Mouse (Mus musculus) megakaryocyte, adult 5-6 weeks (primary cell): Measurements from ENCODE around the gene Zfp330. TPM values are rescaled to one million over a fixed set of nuclear protein-coding genes. Genes with fewer than 3 reads are reported as not detected.

Source experiments
- ATAC-seq: 2 replicates; pipeline ENCODE4 v1.8.0; 2016; ENCODE audit warnings: mild to moderate bottlenecking, inconsistent platforms; ENCODE audit not compliant: poor library complexity, severe bottlenecking
- total RNA-seq, 2 experiments: library from RNA; stranded (forward) in 1 of 2; stranded (reverse) in 1 of 2; fragments of 153-499, 151-499 nt in 1 of 2; fragments of 221-1000, 200-1000 nt in 1 of 2; gene quantifications; 2 replicates each; pipeline versions ENCODE4 v1.2.3 to v1.2.4; 2015 to 2017

Gene Zfp330
- 41.3 and 49.9 TPM in 2 replicates for total RNA-seq (2015)
- total RNA-seq (2017), result 67.9 and 73.4 TPM in 2 replicates

GRCm38 (mm10) chr8:82774093-82774422, at the start of gene Zfp330:
Gene Zfp330, minus strand, starts transcription at chr8:82774160.
- peak; percentile 97 for ATAC-seq

DNA sequence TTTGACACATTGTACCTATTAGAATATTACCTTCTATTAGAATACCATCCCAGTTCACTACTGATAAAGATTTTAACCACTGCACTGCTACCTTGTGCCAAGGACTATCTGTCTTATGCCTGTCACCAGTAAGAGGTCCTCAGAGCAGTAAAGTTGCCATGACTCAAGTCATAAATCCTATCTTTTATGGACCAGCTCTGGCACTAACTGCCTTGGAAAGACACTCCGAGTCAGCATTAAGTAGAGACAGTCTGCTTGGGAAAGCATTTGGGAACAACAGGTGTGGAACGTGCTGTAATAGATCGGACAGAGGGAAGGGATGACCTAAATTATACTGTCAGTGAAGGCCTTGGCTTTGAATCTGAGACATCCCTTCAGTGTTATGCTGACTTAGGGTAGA, 4.0 kb upstream of the Zfp330 start:
- no peak for ATAC-seq

DNA sequence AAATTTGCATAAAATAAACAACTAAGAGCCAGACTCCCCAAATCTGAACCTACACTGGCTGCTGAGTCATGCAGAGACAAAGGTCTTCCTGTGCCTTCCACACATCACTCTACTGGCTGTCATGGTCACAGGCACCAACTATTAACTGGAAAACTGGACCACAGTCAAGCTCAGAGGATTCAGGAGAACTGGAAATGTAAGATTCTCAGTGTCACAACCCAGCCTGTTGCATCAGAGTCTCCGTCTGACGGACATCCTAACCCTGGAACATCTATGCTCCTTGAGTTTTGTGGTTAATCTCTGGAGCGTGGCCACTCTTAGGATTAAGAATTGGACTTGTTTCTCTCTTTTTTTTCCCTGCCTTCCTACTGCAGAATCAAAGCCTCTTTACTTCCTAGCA, 3.4 kb upstream of the Zfp330 start:
- no peak for ATAC-seq

- 0 out of 2 replicates have a peak, but pooled peaks have one; percentile 1 for ATAC-seq
These were observed 522 bp upstream of the Zfp330 start for GRCm38 (mm10) chr8:82774482-82774881.

DNA sequence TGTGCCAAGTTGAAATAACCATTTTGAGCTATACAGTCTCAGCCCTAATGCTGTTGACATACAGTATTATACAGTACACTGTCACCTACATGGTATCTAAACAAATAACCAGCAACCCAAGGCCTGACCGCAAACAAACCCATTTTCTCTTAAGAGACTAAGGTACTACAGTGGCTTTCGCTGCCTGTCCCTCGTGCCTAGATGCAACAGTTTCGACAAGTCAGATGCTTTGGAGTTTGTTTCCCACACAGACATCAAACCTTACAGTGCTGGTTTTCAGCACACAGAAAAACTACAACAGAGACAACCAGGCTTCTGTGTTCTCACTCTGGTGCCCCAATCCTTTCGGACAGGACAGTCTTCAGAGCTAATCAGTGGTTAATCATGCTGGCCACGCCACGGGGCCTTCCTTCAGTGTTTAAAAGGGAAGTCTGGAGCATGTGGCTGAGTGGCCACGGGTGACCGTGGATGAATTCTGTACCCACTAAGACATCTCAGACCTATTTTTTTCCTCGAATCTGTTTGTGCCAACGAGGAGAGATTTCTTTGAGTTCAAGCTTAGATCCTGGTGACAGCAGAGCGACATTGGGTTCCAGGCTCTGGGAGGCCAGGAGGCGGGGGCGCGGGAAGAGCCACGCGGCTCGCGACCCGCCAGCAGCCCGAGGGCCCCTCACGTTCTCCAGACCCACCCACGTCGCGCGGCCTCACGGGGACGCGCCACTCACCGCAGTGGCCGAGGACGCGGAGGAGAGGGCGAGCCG, 448 bp downstream of the Zfp330 start:
- ATAC-seq, result peak; percentile 57

DNA sequence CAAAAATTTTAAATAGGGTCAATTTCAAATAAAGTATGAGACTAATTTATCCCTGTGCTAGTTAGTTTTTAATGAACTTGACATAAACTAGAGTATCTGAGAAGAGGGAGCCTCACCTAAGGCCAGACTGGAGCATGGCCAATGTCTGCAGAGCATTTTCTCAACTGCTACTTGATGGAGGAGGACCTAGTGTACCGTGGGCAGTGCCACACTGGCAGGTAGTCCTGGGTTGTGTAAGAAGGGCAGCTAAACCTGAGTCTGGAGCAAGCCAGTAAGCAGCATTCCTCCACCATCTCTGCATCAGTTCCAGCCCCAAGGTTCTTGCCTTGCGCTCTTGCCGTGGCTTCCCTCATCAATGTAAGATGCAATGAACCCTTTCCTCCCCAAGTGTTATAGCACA, 3.1 kb downstream of the Zfp330 start:
- ATAC-seq, result no peak

GRCm38 (mm10) chr8:82759071-82759470, 14.9 kb downstream of the Zfp330 start:
- ATAC-seq, result no peak

- ATAC-seq, result no peak
These were observed 19.0 kb downstream of the Zfp330 start for GRCm38 (mm10) chr8:82754946-82755345.

DNA sequence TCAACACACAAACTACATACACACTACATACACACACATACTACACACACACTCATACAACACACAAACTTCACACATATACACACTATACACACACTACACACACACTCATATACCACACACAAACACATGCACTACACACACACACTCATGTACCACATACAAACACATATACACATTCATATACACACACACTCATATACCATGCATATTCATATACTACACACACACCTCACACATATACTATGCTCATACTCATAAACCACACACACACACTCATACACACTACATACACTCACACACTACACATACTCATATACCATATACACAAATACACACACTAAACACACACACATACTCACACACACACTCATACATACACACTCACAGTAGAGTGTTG, 27.3 kb downstream of the Zfp330 start:
- ATAC-seq, result no peak

DNA sequence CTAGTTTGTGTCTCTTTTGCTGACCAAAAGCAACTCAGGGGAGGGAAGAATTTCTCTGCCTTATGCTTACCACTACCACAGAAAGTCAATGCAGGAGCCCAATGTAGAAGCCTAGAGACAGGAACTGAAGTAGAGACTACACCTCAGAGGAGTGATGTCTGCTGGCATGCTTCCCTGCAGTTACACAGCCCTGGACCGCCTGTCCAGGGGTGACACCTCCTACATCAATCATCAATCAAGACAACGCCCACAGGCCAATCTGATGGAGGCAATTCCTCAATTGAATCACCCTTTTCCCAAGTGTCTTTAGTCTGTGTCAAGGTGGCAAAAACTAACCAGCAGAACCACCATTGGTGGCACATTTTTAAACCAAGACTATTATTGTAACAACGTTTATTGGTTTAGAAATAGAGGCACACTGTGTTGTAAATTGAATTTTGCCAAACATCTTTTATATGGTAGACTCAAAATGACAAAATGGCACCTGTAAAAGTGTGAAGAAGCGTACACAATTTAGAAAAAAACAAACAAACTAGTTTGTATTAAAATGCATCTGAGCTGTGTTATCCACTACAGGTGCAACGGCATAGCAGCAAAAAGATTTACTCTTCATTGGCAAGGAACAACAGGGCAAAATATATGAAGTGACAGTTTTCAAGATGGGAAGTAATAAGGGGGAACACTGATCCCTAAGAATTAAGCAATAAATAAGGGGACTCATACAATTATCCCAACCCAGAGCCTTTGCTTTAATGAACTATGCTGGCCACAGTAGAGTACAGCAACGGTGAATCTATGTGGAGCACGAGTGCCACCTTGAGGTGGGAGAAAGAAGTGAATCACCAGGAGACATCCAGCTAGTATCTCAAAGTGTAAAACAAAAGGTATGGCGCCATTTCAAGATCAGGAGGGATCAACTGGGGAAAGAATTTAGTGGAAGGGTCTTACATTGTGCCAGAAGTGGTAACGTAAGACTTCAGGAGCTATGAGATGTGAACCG, 29.8 kb downstream of the Zfp330 start:
- peak; percentile 99 for ATAC-seq

Other genes starting within 250 kb of the Zfp330 start
- gene Rnf150, start 89.2 kb upstream of the Zfp330 start, total RNA-seq (2015), result 2.2 and 4.0 TPM in 2 replicates
- gene Rnf150, start 89.2 kb upstream of the Zfp330 start, total RNA-seq (2017), result 1.8 and 2.1 TPM in 2 replicates